Mouse (Mus musculus): ENCODE measurements around the gene Gramd1b. TPM values are rescaled to one million over a fixed set of nuclear protein-coding genes. Genes with fewer than 3 reads are reported as not detected.

Gramd1b gene
- polyA plus RNA-seq, 1 experiment from 2014 or later, result 5.8 TPM

DNA sequence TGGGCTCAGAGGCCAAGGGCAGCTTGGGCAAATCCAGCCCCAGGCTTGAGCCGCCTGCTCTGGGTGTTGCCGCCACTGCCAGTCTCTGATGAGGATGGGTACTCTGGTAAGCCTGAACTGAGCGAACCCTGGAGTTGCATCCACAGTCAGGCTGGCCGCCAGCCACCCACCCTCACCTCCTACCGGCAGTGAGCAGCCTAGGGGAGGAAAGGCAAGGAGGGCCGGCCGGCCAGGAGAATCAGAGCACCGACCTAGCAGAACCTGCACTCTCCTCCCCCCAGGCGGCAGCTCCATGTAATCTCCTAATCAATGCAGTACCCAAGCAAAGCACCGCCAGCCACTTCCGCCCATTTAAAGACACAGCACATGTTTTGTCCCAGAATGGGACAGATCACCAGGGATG lies 155.0 kb downstream of the Gramd1b start:
- Histone ChIP-seq H3K9ac (peak overlapping the region; percentile 54), H3K27me3 (replicated peaks) (peaks cover 7% of the 10 kb centered on the region; the same call in 1 of the 2 replicates), H3K4me2 (peak overlapping the region; percentile 60), H3K4me1 (peaks cover 32% of the 10 kb centered on the region), H3K27ac (replicated peaks) (no peak overlapping the region), H3K36me3 (no peaks in the 10 kb centered on the region), H3K4me3 (peak overlapping the region; percentile 27), H3K9me3 (no peaks in the 10 kb centered on the region)
- WGBS, result 12% methylated on average over 11 of the region's 11 CpGs
- no peak for ATAC-seq (ENCODE audit: extremely low read depth, insufficient number of reproducible peaks, low FRiP score, low TSS enrichment)

DNA sequence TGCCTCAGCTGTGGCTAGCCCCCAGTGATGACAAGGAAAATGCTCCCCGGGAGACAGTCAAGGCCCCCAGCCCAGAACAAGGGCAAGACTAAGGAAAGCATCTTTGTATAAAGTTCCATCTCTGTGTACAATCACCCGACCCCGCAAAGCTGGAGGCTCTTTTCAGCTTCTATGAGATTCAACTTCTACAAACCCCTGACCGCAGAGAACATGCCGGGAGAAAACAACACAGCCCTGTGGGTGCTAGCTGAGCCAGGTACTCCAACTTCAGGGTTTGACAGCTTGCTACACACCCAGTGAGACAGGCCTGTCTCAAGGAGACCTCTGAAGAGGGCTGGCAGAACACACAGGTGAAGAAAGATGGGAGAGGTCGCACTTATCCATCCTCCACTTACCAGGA lies 155.7 kb downstream of the Gramd1b start:
- WGBS, result 56% methylated on average over 6 of the region's 6 CpGs
- Histone ChIP-seq H3K36me3 (no peaks in the 10 kb centered on the region), H3K4me3 (no peak overlapping the region), H3K9me3 (no peaks in the 10 kb centered on the region), H3K27ac (replicated peaks) (no peak overlapping the region), H3K4me1 (peaks cover 32% of the 10 kb centered on the region), H3K9ac (no peak overlapping the region), H3K4me2 (no peak overlapping the region), H3K27me3 (replicated peaks) (peaks cover 7% of the 10 kb centered on the region; the same call in 1 of the 2 replicates)
- ATAC-seq (ENCODE audit: extremely low read depth, insufficient number of reproducible peaks, low FRiP score, low TSS enrichment), result no peak

DNA sequence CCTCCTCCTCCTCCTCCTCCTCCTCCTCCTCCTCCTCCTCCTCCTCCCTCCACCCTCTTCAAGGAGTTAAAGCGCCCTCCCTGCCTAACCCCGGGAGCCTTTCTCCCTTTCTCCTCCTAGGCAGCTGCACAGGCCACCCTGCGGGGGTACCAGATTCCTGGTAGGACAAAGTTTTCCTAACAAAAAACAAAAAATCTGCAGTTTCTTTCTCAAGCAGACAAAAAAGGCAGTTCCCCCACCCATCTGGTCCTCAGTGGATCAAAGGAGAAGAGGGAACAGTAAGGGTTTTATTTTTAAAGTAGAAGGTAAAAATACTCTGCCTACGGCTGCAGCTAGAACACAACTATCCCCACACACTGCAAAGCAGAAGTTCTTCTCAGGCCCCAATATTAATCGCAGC lies 156.2 kb downstream of the Gramd1b start:
- Histone ChIP-seq H3K27me3 (replicated peaks) (peaks cover 7% of the 10 kb centered on the region; the same call in 1 of the 2 replicates), H3K9me3 (no peaks in the 10 kb centered on the region), H3K4me1 (peaks cover 32% of the 10 kb centered on the region), H3K36me3 (no peaks in the 10 kb centered on the region), H3K4me3 (no peak overlapping the region), H3K9ac (no peak overlapping the region), H3K4me2 (no peak overlapping the region), H3K27ac (replicated peaks) (no peak overlapping the region)
- WGBS, result 42% methylated on average over 4 of the region's 5 CpGs
- no peak for ATAC-seq (ENCODE audit: extremely low read depth, insufficient number of reproducible peaks, low FRiP score, low TSS enrichment)

DNA sequence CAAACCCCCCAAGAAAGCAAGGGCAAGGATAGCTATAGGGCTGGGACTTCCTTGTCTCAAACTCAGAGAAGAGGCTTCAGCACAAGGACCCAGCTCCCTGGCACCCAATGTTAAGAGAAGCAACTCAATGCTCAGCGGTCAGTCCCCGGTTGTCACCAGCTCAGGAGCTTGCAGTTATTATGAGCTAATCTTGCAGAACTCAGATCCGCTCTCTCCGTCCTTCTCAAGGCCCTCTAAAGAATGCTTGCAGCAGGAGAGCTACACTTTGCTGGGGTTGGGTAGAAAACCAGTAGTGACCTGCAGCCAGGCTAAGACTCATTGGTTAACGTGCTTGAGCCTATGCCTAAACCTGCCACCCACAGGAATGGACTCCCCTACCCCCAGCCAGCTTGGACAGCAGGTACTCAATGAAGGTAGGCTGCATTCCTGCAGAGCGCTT lies 156.6 kb downstream of the Gramd1b start:
- Histone ChIP-seq H3K27ac (replicated peaks) (no peak overlapping the region), H3K9ac (no peak overlapping the region), H3K4me2 (no peak overlapping the region), H3K4me1 (peaks cover 32% of the 10 kb centered on the region), H3K36me3 (no peaks in the 10 kb centered on the region), H3K4me3 (no peak overlapping the region), H3K27me3 (replicated peaks) (peaks cover 7% of the 10 kb centered on the region; the same call in 1 of the 2 replicates), H3K9me3 (no peaks in the 10 kb centered on the region)
- WGBS, result 62% methylated on average over 6 of the region's 6 CpGs
- ATAC-seq (ENCODE audit: extremely low read depth, insufficient number of reproducible peaks, low FRiP score, low TSS enrichment), result no peak

DNA sequence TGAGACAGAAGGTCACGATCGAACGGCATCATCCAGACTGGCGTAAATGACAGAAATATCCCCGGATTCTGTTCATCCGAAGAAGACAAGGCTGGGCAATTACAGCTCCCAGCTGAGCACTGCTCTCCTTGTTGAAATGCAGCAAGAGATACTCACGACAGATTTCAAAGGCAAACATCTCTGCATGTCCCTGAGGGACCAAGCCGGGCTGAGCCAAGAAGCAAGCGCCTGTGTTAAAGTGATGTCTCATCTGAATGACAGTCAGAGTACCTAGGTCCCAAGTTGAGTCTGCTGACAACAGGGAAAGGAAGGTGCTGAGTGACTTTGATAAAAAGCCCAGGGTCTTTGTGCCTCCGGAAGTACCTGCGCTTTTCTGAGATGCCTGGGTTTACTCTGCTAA lies 157.1 kb downstream of the Gramd1b start:
- Histone ChIP-seq H3K9me3 (no peaks in the 10 kb centered on the region), H3K27ac (replicated peaks) (no peak overlapping the region), H3K27me3 (replicated peaks) (peaks cover 7% of the 10 kb centered on the region; the same call in 1 of the 2 replicates), H3K36me3 (no peaks in the 10 kb centered on the region), H3K4me2 (no peak overlapping the region), H3K9ac (no peak overlapping the region), H3K4me1 (peaks cover 32% of the 10 kb centered on the region), H3K4me3 (no peak overlapping the region)
- no peak for ATAC-seq (ENCODE audit: extremely low read depth, insufficient number of reproducible peaks, low FRiP score, low TSS enrichment)
- WGBS, result 58% methylated on average over 11 of the region's 11 CpGs

DNA sequence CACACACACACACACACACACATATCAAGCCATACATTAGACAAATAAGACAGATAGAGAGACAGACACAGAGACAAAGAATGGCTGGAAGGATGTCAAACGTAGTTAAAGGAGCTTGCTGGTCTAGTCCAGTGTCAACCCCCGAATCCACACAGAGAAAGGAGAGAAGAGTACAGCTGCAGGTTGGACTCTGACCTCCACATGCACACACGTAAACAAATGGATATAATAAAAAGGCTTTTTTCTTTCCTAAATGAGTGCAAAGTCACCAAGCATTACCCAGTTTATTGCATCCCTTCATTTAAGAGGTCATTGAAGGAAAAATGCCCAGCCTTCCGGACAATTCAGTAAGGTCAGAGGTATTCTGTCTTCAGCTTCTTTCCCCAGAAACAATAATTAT lies 161.0 kb downstream of the Gramd1b start:
- ATAC-seq (ENCODE audit: extremely low read depth, insufficient number of reproducible peaks, low FRiP score, low TSS enrichment), result no peak
- no peak overlapping the region for H3K27ac ChIP-seq (replicated peaks)
- no peaks in the 10 kb centered on the region for H3K9me3 ChIP-seq
- no peaks in the 10 kb centered on the region for H3K36me3 ChIP-seq
- no peak overlapping the region for H3K4me3 ChIP-seq
- WGBS, result 78% methylated on average over 4 of the region's 4 CpGs
- no peaks in the 10 kb centered on the region for H3K27me3 ChIP-seq (replicated peaks)
- H3K4me2 ChIP-seq, result no peak overlapping the region
- H3K9ac ChIP-seq, result no peak overlapping the region
- peaks cover 17% of the 10 kb centered on the region for H3K4me1 ChIP-seq

DNA sequence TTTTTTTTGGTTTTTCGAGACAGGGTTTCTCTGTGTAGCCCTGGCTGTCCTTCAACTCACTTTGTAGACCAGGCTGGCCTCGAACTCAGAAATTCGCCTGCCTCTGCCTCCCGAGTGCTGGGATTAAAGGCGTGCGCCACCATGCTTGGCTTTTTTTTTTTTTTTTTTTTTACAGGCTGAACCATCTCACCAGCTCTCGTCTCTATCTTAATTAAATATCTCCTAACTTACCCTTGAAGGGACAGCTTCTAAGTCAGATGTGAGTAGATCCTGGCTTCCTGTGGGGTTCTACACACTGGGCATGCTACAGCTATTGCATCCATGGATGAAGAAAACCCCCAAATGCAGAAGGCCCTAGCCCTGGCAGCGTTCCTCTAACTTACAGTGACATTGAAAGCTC lies 164.4 kb downstream of the Gramd1b start:
- Histone ChIP-seq H3K27ac (replicated peaks) (no peak overlapping the region), H3K4me1 (peaks cover 11% of the 10 kb centered on the region; the same call in 1 of the 2 replicates), H3K27me3 (replicated peaks) (no peaks in the 10 kb centered on the region), H3K4me2 (no peak overlapping the region), H3K36me3 (no peaks in the 10 kb centered on the region), H3K4me3 (no peak overlapping the region), H3K9me3 (no peaks in the 10 kb centered on the region), H3K9ac (no peak overlapping the region)
- WGBS, result 77% methylated on average over 8 of the region's 8 CpGs
- no peak for ATAC-seq (ENCODE audit: extremely low read depth, insufficient number of reproducible peaks, low FRiP score, low TSS enrichment)

DNA sequence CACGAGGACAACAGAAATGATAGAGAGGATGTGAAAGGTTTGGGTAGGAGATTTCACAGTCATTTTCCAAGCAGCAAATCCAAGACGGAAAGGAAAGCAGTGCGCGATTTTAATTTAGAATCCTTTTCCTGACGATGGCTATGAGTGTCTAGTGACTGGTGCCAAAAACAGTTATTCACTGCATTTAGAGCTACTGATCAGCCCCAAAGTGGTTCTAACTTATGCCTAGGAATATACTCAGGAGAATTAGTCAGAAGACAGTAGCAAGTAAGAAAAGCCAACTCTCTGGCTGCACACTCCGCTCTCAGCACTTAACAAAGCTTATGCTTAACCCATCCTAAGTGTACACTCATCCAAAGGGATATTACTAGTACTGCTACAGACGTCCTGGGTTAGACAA lies 166.9 kb downstream of the Gramd1b start:
- Histone ChIP-seq H3K27ac (replicated peaks) (no peak overlapping the region), H3K27me3 (replicated peaks) (no peaks in the 10 kb centered on the region), H3K9me3 (no peaks in the 10 kb centered on the region), H3K36me3 (no peaks in the 10 kb centered on the region), H3K9ac (no peak overlapping the region), H3K4me1 (peaks cover 12% of the 10 kb centered on the region; the same call in 1 of the 2 replicates), H3K4me3 (no peak overlapping the region), H3K4me2 (no peak overlapping the region)
- ATAC-seq (ENCODE audit: extremely low read depth, insufficient number of reproducible peaks, low FRiP score, low TSS enrichment), result no peak
- 74% methylated on average over 7 of the region's 7 CpGs for WGBS

DNA sequence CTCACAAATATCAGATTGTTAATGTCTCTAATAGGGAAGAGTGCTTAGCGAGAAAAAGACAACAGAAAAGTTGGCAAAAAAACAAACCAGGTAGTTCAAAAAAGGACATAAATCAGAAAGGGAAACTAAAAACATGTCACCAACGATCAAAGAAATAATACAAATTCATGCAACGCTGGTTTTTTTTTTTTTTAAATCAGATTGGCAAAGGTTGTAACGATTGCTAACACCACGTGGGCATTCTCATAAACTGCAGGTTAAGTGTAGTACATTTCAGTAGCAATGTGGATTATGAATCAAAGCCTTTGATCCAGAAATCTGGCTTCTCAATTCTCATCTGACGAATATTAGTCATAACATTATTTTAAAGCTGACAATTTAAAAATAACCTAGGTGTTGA lies 169.2 kb downstream of the Gramd1b start:
- Histone ChIP-seq H3K9me3 (no peaks in the 10 kb centered on the region), H3K4me3 (no peak overlapping the region), H3K4me2 (no peak overlapping the region), H3K27ac (replicated peaks) (no peak overlapping the region), H3K4me1 (peaks cover 35% of the 10 kb centered on the region), H3K36me3 (no peaks in the 10 kb centered on the region), H3K27me3 (replicated peaks) (no peaks in the 10 kb centered on the region), H3K9ac (no peak overlapping the region)
- WGBS, result 76% methylated on average over 6 of the region's 6 CpGs
- no peak for ATAC-seq (ENCODE audit: extremely low read depth, insufficient number of reproducible peaks, low FRiP score, low TSS enrichment)

DNA sequence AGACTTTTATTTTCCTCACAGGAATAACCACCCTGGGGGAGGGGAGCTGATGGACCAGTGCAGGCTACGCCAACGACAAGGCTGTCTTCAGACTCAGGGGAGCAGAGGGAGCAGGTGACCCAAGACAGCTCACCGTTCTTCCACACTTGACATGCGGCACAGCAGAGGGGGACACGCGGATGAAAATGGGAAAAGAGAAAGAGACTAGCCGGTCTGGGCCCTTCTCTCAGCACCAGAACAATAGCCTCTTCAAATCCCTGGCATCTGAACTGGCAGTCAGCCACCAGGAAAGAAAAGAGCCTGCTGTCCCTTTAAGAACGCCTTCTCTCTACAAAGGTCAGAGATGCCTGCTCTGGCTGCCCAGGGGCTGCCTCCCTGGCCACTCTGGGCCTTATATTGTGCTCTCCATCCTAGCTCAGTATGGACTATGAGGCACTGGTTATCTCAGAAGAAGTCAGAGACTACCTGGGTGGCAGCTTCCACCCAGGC lies 172.7 kb downstream of the Gramd1b start:
- no peak overlapping the region for H3K27ac ChIP-seq (replicated peaks)
- H3K27me3 ChIP-seq (replicated peaks), result no peaks in the 10 kb centered on the region
- no peak overlapping the region for H3K4me3 ChIP-seq
- peaks cover 25% of the 10 kb centered on the region for H3K4me1 ChIP-seq
- no peaks in the 10 kb centered on the region for H3K9me3 ChIP-seq
- no peak for ATAC-seq (ENCODE audit: extremely low read depth, insufficient number of reproducible peaks, low FRiP score, low TSS enrichment)
- no peak overlapping the region for H3K4me2 ChIP-seq
- 52% methylated on average over 8 of the region's 8 CpGs for WGBS
- no peaks in the 10 kb centered on the region for H3K36me3 ChIP-seq
- no peak overlapping the region for H3K9ac ChIP-seq

DNA sequence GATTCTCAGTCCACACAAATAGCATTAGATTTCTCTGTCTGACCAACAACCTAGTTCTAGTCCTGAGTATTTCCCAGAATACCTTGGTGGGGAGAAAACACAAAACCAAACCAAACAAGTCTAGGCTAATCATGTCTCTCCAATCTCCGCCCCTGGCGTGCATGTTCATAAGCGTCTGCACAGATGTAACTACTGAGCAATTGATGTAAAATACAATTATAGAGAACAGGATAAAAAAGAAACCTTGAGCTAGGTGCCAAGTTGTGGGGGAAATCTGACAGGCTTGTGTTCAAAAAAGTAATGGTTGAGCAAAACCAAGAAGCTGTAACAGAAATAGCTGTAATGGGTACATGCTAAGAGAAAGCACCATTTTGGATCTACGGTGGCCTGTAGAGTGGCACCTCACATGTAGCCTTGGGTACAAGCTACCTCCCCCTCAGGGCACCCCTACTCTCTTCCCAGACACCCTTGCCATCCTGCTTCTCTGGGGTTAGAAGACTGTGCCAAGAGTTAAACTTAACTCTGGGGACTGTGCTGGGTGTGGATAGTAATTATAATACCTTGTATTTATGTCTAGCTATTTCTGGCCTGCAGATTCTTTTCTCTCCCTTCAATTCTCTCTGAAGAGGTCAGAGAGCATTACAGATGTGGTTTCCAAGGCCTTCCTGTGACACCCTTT lies 174.3 kb downstream of the Gramd1b start:
- no peak for ATAC-seq (ENCODE audit: extremely low read depth, insufficient number of reproducible peaks, low FRiP score, low TSS enrichment)
- H3K4me2 ChIP-seq, result no peak overlapping the region
- H3K4me3 ChIP-seq, result no peak overlapping the region
- H3K27ac ChIP-seq (replicated peaks), result no peak overlapping the region
- whole genome bisulfite sequencing, result 89% methylated on average over 4 of the region's 4 CpGs
- no peaks in the 10 kb centered on the region for H3K27me3 ChIP-seq (replicated peaks)
- H3K9ac ChIP-seq, result no peak overlapping the region
- peaks cover 25% of the 10 kb centered on the region for H3K4me1 ChIP-seq
- H3K9me3 ChIP-seq, result no peaks in the 10 kb centered on the region
- H3K36me3 ChIP-seq, result no peaks in the 10 kb centered on the region

DNA sequence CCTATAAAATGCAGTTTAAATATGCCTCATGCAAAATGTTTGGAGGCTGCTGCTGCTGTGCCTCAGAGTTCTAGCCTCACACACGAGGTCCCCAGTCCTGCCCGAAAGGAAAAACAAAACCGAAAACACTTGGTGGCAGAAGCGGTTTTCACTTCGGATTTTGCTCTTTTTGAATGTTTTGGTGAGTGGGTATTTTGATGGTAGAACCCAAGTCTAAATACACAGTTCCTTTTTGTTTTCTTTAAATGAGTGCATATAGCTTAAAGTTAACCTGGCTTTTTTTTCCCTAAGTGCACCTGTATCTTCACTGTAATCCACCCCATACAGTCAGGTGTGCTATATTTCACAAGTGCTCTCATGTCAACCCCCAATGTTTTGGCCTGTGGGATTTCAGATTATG lies 174.8 kb downstream of the Gramd1b start:
- no peak overlapping the region for H3K9ac ChIP-seq
- no peaks in the 10 kb centered on the region for H3K27me3 ChIP-seq (replicated peaks)
- no peak overlapping the region for H3K4me3 ChIP-seq
- WGBS, result 83% methylated on average over 5 of the region's 5 CpGs
- no peaks in the 10 kb centered on the region for H3K36me3 ChIP-seq
- ATAC-seq (ENCODE audit: extremely low read depth, insufficient number of reproducible peaks, low FRiP score, low TSS enrichment), result no peak
- no peak overlapping the region for H3K27ac ChIP-seq (replicated peaks)
- no peaks in the 10 kb centered on the region for H3K9me3 ChIP-seq
- no peak overlapping the region for H3K4me2 ChIP-seq
- peaks cover 25% of the 10 kb centered on the region for H3K4me1 ChIP-seq
